Mouse (Mus musculus) lung, postnatal 0 days (tissue): ENCODE results near the gene Rpl10-ps3. TPM values are rescaled to one million over a fixed set of nuclear protein-coding genes. Genes with fewer than 3 reads are reported as not detected.

ENCODE experiments used
- ATAC-seq: fragments of 200-750 bp; cut with Nextera tagmentation; 2 replicates; pipeline ENCODE4 v1.8.0; 2017; ENCODE audit warnings: moderate library complexity
- DNase-seq: peaks from one replicate; pipeline ENCODE4 v3.0.0-alpha.2; 2016; ENCODE audit warnings: low spot score
- H3K27ac ChIP-seq: fragments of 300-500 bp; sonication (generic); 2 replicates; pipeline ENCODE4 v1.5.1; 2014; ENCODE audit warnings: antibody characterized with exemption, mild to moderate bottlenecking, low read length, mixed read lengths
- H3K27me3 ChIP-seq: fragments of 300-500 bp; sonication (generic); replicated peaks from 2 replicates; pipeline ENCODE4 v1.6.1; 2014; ENCODE audit warnings: low read length, mixed read lengths; ENCODE audit not compliant: insufficient read depth
- H3K36me3 ChIP-seq: fragments of 300-500 bp; sonication (generic); 2 replicates; pipeline ENCODE4 v1.6.1; 2014; ENCODE audit warnings: low read length, mixed read lengths; ENCODE audit not compliant: insufficient read depth
- H3K4me1 ChIP-seq: fragments of 300-500 bp; sonication (generic); 2 replicates; pipeline ENCODE4 v1.6.1; 2014; ENCODE audit warnings: antibody characterized with exemption, low read depth, low read length, mixed read lengths; ENCODE audit not compliant: insufficient read depth
- H3K4me2 ChIP-seq: fragments of 300-500 bp; sonication (generic); replicated peaks from 2 replicates; pipeline ENCODE4 v1.6.1; 2014; ENCODE audit warnings: low read depth, mild to moderate bottlenecking, low read length, moderate library complexity, mixed read lengths
- H3K4me3 ChIP-seq: fragments of 300-500 bp; sonication (generic); 2 replicates; pipeline ENCODE4 v1.5.1; 2014; ENCODE audit warnings: low read depth, low read length
- H3K9ac ChIP-seq: fragments of 300-500 bp; sonication (generic); replicated peaks from 2 replicates; pipeline ENCODE4 v1.6.1; 2014; ENCODE audit warnings: low read depth, mild to moderate bottlenecking
- H3K9me3 ChIP-seq: fragments of 300-500 bp; sonication (generic); 2 replicates; pipeline ENCODE4 v1.6.1; 2016; ENCODE audit warnings: low read length, mixed read lengths
- CTCF ChIP-seq: IDR thresholded peaks from 2 replicates; pipeline ENCODE4 v1.5.1; 2016; ENCODE audit warnings: antibody characterized with exemption, mild to moderate bottlenecking
- EP300 ChIP-seq: IDR thresholded peaks from 2 replicates; pipeline ENCODE4 v1.6.1; 2016; ENCODE audit warnings: antibody characterized with exemption, mild to moderate bottlenecking, control low read depth
- WGBS: fragments of 180-500 bp; shearing (Covaris S2); extraction: QIAGEN DNeasy Blood & Tissue Kit; methylation state at CpG from one replicate; pipeline ENCODE4 v1.1.7; 2014; 5-methylcytosine and 5-hydroxymethylcytosine counted together
- polyA plus RNA-seq: library from polyadenylated mRNA; unstranded; fragments of >200 nt; fragmentation: Nextera tagmentation; extraction: Ambion mirVana; gene quantifications from 2 replicates; pipeline ENCODE4 v1.2.1, GENCODE M21; 2015

The Rpl10-ps3 gene
- 206 and 214 TPM in 2 replicates for polyA plus RNA-seq

DNA sequence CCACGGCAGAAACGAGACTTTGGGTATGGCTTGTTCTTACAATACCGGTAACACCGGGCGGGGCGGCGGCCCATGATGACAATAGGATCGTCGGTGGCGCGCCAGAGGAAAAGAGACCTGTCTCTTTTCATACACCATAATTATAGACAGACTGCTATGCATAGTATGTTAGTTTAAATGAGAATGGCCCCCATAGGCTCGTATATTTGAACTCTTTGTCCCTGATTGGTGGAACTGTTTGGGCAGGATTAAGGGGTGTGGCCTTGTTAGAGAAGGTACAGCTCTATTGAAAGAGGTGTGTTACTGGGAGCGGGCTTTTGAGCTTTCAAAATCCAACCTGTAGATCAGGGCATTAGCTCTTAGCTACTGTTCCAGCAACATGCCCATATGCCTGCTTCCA lies at the start of gene Rpl10-ps3:
TSS of gene Rpl10-ps3 (minus strand) at position 101 of the 400 bp plus-strand sequence.
- no peaks in the 10 kb centered on the region for H3K4me1 ChIP-seq
- no peak within 1 kb of the TSS for H3K9ac ChIP-seq
- H3K4me2 ChIP-seq = no peak within 1 kb of the TSS
- H3K4me3 ChIP-seq = no peak within 1 kb of the TSS
- no peak for ATAC-seq
- TF ChIP-seq CTCF (no peak), EP300 (no peak)
- H3K27me3 ChIP-seq = no peaks in the 10 kb centered on the region
- WGBS = 93% methylated on average over 8 of the region's 13 CpGs
- no peaks in the 10 kb centered on the region for H3K36me3 ChIP-seq
- no peaks in the 10 kb centered on the region for H3K9me3 ChIP-seq
- no peak within 1 kb of the TSS for H3K27ac ChIP-seq
- no peak for DNase-seq

DNA sequence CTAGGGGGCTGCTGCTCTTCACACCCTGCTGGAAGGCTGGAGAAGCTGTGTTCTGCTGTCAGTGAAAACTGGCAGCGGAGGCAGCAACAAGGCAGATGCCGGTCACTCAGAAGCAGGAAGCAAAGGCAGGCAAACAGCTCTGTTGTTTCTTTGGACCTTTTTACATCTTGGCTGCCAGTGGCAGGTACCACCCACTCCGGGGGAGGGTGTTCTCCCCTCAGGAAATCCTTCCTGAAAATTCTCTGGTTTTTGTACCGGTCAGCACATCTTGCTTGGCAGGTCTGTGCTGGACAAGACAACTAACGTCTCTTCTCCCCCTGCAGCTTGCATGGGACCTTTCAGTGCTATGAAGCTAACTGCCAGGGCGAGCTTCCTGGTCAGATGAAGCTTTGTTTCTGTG lies 30.8 kb upstream of the Rpl10-ps3 start:
- Histone ChIP-seq H3K27me3 (no peaks in the 10 kb centered on the region), H3K4me1 (no peaks in the 10 kb centered on the region), H3K4me3 (no peak overlapping the region), H3K9me3 (no peaks in the 10 kb centered on the region), H3K4me2 (no peak overlapping the region), H3K27ac (no peak overlapping the region), H3K9ac (no peak overlapping the region), H3K36me3 (no peaks in the 10 kb centered on the region)
- DNase-seq (no peak), ATAC-seq (no peak)
- TF ChIP-seq EP300 (no peak), CTCF (no peak)
- WGBS = 52% methylated on average over 6 of the region's 6 CpGs

DNA sequence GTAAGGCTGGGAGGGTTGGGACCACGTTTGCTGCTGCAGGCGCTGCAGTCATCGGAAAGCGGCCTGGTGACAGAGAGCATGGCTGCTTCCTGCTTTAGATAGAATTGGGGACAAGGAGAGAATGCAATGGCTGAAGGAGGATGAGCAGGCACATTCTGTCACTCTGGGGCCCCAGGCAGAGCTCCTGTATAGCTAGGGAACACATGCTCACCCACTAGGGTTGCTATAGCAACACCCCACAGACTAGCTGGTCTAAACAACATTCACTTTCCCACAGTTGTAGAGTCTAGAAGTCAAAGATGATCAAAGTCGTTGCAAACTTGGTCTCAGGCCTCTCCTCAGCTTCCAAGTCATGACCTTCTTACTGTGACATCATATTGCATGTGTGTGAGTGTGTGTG lies 29.9 kb upstream of the Rpl10-ps3 start:
- no peak overlapping the region for H3K27ac ChIP-seq
- no peak for TF ChIP-seq EP300
- TF ChIP-seq CTCF = no peak
- H3K36me3 ChIP-seq = no peaks in the 10 kb centered on the region
- H3K4me3 ChIP-seq = no peak overlapping the region
- H3K9ac ChIP-seq = no peak overlapping the region
- 76% methylated on average over 5 of the region's 5 CpGs for WGBS
- no peaks in the 10 kb centered on the region for H3K9me3 ChIP-seq
- H3K4me2 ChIP-seq = no peak overlapping the region
- no peaks in the 10 kb centered on the region for H3K4me1 ChIP-seq
- DNase-seq (no peak), ATAC-seq (no peak)
- H3K27me3 ChIP-seq = no peaks in the 10 kb centered on the region

DNA sequence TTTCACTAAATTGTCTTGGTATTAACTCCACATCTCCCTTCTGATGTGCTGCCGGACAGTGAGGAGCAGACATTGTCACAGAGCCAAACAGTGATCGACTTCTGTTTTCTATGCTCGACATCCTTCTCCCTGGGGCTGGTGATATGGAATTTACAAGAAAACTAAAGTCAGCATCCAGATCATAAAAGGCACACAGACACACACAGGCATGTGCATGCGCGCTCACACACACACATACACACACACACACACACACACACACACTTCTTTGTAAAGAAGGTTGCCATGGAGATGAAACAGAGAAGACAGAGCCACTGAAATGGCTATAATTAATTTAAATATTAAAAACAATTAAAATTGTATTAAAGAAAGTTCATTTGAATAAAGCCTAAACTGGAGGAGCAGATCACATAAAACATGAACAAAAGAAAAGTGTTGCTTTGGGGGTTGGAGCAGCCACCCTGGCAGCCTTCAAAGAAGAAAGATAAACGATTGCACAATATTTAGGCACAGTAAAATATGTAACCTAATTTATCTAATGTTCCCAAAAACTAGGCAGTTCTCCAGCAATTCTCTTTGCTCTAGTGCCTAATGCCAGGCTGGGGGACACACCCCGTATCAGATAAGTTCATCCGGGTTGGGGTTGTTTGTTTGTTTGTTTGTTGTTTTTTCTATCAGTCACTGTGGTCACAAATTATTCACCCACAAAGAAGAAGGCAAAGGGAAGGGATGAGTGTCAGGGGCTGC lies 24.0 kb upstream of the Rpl10-ps3 start:
- Histone ChIP-seq H3K4me2 (no peak overlapping the region), H3K4me3 (no peak overlapping the region), H3K36me3 (no peaks in the 10 kb centered on the region), H3K4me1 (no peaks in the 10 kb centered on the region), H3K27ac (no peak overlapping the region), H3K9me3 (no peaks in the 10 kb centered on the region), H3K27me3 (no peaks in the 10 kb centered on the region), H3K9ac (no peak overlapping the region)
- no peak for TF ChIP-seq CTCF
- peak; percentile 26 for DNase-seq
- ATAC-seq = no peak
- WGBS = 62% methylated on average over 8 of the region's 8 CpGs

DNA sequence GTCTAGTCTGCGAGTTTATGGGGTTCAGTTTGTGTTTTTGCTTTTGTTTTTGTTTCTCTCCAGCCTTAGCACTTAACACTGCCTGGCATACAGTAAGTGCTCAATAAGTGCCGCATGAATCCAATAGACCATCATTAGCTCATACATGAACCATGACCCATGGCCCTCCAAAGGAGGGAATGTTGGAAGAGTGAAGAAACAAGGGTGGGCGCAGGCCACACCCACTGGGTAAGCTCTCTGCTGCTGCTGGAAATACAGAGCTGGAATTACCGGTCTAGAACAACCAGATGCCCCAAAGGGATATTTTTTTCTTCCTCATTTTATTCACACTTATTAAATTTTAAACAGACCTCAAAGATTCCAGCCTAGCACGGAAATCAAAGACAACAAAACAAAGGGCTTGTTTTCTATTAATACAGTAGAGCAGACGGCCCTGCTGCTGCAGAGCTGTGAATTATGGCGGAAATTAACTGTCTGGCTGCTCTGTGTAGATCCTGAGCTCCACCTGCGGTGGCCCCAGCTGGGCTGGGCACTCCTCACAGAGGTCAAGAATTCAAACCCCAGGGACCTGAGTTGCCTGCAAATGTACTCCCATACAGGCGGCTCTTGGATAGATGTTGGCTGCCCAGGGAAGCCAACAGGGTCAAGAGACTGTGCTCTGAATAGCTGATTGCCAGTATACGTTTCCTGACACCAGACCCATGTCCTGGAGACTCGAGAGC lies 20.5 kb upstream of the Rpl10-ps3 start:
- no peaks in the 10 kb centered on the region for H3K27me3 ChIP-seq
- no peak overlapping the region for H3K27ac ChIP-seq
- TF ChIP-seq EP300 (no peak), CTCF (no peak)
- H3K36me3 ChIP-seq = no peaks in the 10 kb centered on the region
- H3K4me3 ChIP-seq = no peak overlapping the region
- DNase-seq (no peak), ATAC-seq (no peak)
- no peaks in the 10 kb centered on the region for H3K4me1 ChIP-seq
- H3K9ac ChIP-seq = no peak overlapping the region
- 53% methylated on average over 11 of the region's 11 CpGs for WGBS
- H3K4me2 ChIP-seq = no peak overlapping the region
- H3K9me3 ChIP-seq = no peaks in the 10 kb centered on the region

DNA sequence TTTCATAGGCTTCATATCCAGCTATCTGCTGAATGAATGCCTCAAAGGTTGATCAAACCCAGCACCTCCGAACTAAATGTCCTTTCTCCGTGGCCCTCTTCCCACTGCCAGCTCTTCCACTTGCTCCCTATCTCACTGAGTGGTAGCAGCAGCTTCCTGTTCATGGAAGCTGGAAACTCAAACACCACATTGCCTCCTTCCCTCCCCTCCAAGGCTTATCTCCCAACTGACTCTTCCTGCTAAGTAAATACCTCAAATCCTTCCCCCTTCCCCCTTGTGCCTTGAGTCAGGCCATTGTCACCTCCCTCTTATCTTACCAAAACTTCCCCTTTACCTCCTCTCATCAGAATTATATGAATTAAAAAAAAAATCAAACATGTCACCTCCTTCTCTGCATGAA lies 19.2 kb upstream of the Rpl10-ps3 start:
- no peaks in the 10 kb centered on the region for H3K36me3 ChIP-seq
- no peak overlapping the region for H3K9ac ChIP-seq
- H3K9me3 ChIP-seq = no peaks in the 10 kb centered on the region
- no peak overlapping the region for H3K4me3 ChIP-seq
- no peaks in the 10 kb centered on the region for H3K27me3 ChIP-seq
- 45% methylated on average over 2 of the region's 2 CpGs for WGBS
- H3K4me2 ChIP-seq = no peak overlapping the region
- TF ChIP-seq CTCF = no peak
- TF ChIP-seq EP300 = no peak
- no peak overlapping the region for H3K27ac ChIP-seq
- H3K4me1 ChIP-seq = no peaks in the 10 kb centered on the region
- DNase-seq (no peak), ATAC-seq (no peak)
